Mouse (Mus musculus): Measurements from ENCODE around the gene Btrc.

Gene Btrc

DNA sequence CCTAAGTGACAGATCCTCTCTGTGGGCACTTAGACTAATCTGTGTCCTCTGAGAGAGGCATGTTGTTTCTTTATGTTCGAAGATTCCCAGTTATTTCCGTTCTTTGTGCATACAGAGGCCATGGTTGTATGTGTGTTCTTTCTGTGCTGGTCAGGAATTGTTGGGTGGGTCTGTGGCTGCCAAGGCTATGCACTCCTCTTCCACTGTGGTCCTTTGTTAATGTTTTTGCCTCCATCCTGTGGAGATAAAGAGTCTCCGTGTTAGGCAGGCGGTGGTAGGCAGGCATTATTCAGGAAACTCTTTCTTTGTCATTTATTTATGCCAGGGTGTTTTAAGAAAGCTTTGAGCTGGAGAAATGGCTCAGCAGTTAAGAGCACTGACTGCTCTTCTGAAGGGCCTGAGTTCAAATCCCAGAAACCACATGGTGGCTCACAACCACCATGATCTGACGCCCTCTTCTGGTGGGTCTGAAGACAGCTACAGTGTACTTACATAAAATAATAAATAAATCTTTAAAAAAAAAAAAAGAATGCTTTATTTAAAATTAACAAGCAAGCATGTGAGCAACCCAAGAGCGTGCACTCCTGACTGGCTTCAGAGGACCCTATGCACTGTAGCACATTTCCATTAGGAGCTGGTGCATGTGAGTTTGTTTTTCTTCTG is 67.6 kb downstream of the Btrc start:
- no peak for DNase-seq (ENCODE audit: low spot score)

- no peak for DNase-seq (ENCODE audit: low spot score)
Observed at GRCm38 (mm10) chr19:45432351-45432750, 68.8 kb downstream of the Btrc start.

- DNase-seq (ENCODE audit: low spot score) = peak; percentile 71
Observed at GRCm38 (mm10) chr19:45436019-45436418, 72.5 kb downstream of the Btrc start.

GRCm38 (mm10) chr19:45437175-45437574 is 73.6 kb downstream of the Btrc start:
- no peak for DNase-seq (ENCODE audit: low spot score)

DNA sequence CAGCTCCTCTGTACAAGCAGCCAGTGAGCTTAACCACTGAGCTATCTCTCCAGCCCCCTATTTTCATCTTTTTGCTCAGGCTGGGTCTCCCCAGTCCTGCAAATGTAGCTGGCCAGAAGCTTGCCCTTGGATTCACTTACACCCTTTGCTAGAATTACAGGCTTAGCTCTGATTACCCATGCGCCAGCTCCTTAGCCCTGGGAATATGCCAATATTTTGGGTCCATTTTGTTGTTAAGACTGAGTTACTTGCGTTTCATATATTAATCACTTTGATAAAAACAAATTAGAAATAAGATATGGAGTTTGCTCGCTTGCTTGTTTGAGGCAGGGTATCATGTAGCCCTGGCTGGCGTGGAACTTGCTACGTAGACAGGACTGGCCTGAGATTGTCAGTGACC is 74.7 kb downstream of the Btrc start:
- no peak for DNase-seq (ENCODE audit: low spot score)

DNA sequence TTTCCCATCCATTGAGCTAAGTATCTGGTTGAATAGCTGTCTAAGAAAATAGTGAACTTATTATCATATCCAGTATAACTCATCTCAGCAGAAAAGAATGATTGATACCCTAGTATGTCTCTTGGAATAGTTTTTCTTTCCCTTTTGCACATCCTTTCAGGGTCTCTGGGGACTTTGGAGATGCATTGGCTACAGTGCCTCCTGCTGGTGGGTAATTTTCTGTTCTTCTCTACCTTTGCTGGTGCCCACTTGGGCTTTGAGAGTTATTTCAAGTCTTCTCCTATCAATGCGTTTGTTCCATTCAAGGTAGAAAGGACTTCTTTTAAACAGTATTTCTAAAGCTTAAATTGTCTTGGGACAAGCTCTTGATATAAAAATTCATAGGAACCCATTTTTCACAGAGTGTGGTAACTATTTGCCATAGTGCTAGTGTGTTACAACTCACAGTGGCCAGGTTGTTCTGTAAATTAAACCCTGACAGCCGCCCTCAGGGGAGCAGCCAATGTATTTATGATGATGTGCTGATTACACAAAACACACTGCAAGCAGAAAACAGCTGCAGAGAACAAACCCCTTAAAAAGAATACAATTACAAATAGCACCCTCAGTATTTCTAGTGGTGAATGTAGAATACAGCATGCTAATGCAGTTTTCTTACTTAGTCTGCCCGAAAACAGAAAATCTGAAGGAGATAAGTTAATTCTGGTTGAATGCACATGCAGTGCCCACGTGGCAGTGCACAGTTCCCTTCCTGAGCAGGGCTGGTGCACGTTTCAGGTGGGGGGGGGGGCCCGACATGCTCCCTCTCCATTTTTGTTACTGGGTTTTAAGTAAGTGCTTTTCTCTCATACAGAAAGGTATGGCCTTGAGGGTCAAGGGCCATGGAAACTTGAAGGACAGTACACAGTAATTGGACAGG is 75.7 kb downstream of the Btrc start:
- peak; percentile 20 for DNase-seq (ENCODE audit: low spot score)

- no peak for DNase-seq (ENCODE audit: low spot score)
Observed at GRCm38 (mm10) chr19:45440554-45441175, 77.1 kb downstream of the Btrc start.

DNA sequence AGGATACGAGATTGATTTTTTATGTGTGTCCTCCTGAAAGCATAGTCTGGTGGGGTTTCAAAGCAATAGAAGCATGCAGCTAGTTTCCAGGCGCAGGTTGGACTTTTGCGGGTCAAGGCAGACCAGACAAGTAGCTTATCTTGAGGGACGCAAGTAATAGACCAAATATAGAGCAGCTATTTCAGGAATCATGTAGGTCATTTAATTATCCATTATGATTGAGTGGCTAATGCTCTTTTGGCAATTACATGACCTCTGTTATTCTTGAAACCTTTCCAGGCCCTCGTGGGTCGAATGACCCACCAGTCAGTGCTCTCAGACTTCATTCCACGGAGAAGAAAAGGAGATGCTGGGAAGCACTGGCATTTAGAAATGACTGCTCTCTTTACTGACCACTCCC is 78.2 kb downstream of the Btrc start:
- DNase-seq (ENCODE audit: low spot score) = peak; percentile 17

- DNase-seq (ENCODE audit: low spot score) = no peak
Observed at GRCm38 (mm10) chr19:45445253-45445933, 81.9 kb downstream of the Btrc start.

GRCm38 (mm10) chr19:45446631-45447030 is 83.1 kb downstream of the Btrc start:
- DNase-seq (ENCODE audit: low spot score) = no peak

DNA sequence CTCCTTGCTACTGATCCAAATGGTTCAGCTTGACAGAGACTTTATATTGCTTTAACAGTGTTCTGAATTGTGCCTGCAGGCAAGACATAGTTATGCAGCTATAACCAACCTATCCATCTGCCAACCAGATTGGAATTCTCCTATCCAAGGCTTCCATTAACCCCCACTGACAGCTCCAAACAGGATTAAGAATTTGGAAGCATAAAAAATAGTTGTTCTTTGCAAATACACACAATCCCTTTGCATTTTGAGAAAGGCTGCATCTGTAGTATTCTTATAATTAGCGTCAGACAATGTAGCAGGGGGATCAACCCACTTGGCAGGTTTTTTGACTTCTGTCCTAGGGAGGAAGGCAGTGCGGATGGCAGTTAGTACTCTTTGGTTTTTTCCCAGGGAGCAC is 83.7 kb downstream of the Btrc start:
- DNase-seq (ENCODE audit: low spot score) = no peak

- DNase-seq (ENCODE audit: low spot score) = no peak
Observed at GRCm38 (mm10) chr19:45447886-45448285, 84.4 kb downstream of the Btrc start.

GRCm38 (mm10) chr19:45454391-45454790 is 90.9 kb downstream of the Btrc start:
- DNase-seq (ENCODE audit: low spot score) = no peak

- DNase-seq (ENCODE audit: low spot score) = no peak
Observed at GRCm38 (mm10) chr19:45456896-45457295, 93.4 kb downstream of the Btrc start.

- DNase-seq (ENCODE audit: low spot score) = peak; percentile 63
Observed at GRCm38 (mm10) chr19:45458702-45459101, 95.2 kb downstream of the Btrc start.

- no peak for DNase-seq (ENCODE audit: low spot score)
Observed at GRCm38 (mm10) chr19:45459931-45460665, 96.6 kb downstream of the Btrc start.

DNA sequence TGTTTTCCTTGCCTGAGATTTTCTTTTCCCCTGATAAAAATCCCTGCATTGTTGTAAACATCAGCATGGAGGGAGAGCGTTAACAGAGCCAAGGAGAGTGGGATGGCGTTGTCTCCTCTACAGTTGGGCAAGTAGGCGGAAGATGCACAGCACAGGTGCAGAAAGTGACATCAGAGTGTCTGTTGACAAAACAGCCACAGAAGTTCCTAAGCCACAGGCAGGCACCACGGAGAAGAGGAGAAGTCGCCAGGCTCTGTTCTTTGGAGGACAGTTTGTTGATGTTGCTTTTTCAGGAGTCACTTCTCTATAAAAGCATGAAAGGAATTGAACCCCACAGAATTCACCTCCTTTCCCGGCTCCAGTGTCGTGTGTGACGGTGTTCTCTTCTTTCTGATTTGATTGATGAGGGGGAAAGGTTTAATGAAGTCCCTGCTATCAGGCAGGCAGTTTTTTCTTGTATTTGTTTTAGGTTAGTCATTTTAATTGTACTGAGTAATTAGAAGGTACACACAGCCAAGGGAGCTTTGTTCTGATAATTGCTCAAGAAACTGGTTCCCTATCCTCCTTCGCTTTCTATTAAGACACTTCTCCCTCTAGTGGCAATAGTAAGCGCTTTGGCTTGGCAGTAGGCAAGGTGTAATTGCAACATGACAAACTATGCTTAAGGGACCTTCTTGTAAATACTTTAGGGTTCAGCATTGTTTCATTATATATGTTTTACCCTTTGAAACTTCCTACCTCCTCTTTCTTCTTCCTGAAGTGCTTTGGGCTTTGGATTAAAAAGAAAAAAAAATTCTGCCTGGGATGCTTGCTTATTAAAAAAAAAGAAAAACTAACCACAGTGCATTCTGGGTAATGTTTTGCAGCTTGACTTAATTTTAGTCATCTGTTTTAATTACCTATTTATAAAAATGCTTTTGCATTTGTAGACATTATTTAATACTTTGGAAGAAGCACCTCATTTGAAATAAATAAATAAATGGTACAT is 97.5 kb downstream of the Btrc start:
- DNase-seq (ENCODE audit: low spot score) = peak; percentile 24

DNA sequence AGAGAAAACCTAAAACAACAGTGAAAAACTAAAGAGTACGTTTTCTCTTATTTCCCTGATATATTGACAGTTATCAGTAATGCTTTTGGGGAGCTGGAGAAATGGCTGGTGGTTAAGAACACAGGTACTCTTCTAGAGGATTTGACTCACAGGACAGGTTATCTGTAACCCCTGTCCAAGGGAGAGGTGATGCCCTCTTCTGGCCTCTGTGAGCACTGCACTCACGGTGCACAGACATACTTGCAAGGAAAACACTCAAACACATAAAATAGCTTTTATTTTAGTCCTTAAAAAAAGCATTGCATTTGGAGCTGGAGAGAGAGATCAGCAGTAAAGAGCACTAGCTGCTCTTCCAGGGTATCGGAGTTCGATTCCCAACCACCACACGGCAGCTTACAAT is 106.2 kb downstream of the Btrc start:
- DNase-seq (ENCODE audit: low spot score) = no peak

DNA sequence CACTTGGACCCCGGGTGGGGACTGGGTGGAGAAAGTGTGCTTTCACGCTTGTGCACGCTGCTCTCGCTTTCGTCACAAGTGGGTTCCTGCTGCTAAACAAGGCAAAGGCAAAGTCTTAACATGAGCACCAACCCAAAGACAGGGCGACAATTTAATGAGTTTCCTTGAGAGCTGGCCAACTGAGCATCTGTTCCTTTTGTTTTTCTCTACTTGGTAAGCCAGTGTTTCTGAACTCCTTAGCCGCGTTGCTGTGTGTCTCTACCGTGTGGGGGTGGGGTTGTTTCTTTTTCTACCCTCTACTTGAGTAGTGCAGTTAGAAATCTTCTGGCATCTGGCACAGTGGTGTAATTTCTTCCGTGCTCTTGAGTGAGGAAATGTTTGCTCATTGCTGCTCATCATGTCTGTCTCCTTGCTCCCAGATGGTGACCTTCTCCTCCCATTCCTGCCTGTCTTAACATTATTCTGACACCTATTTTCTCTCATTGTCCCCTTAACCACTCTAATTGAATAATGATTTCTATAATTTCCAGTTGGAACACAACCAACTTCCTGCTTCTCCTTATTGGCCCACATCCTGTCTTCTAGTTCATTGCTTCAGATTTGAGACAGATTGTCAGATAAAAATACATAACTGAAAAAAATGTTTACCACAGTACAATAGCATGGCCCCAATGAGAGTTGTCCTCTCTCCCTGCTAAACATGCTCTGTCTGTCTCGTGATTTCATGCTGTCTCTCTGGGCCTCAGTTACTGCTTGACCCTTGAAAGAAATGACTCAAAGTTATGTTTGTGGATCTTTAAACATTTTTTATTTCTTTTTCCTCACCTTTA is 109.4 kb downstream of the Btrc start:
- peak; percentile 56 for DNase-seq (ENCODE audit: low spot score)
